Comparison of ENCODE assay signal across 8 mouse cellular contexts in genomic region chr1:120072900-120073299, GRCm38 (mm10). TPM values are rescaled to one million over a fixed set of nuclear protein-coding genes. Genes with fewer than 3 reads are reported as not detected.
DNase-seq lines count a peak whose midpoint lies in the region; ATAC-seq and TF ChIP-seq lines count a peak whose summit lies in the region.

No protein-coding gene starts in this region.

- peaks cover 16% of the 10 kb centered on the region; the same call in 1 of the 2 replicates for H3K79me2 ChIP-seq in macrophage (ENCODE audit: inconsistent target)

- WGBS in spleen, adult 2 months: 10% methylated on average over 16 of the region's 16 CpGs
- 7% methylated on average over 16 of the region's 16 CpGs for WGBS in heart, embryonic 16.5 days
- 13% methylated on average over 16 of the region's 16 CpGs for WGBS in macrophage (ENCODE audit: missing documents)

- H3K4me3 ChIP-seq in spleen, adult 2 months (ENCODE audit: extremely low read depth, insufficient read depth, insufficient read length): peak overlapping the region; percentile 42; the same call in 1 of the 2 replicates
- peak overlapping the region; percentile 51 for H3K4me3 ChIP-seq in heart, embryonic 16.5 days (ENCODE audit: low read length)
- H3K4me3 ChIP-seq in macrophage (ENCODE audit: inconsistent target): peak overlapping the region; percentile 42

- H3K27ac ChIP-seq in spleen, adult 2 months (ENCODE audit: insufficient read depth, low read length): no peak overlapping the region
- no peak overlapping the region for H3K27ac ChIP-seq in heart, embryonic 16.5 days (ENCODE audit: low read length)
- peak overlapping the region; percentile 27; the same call in 1 of the 2 replicates for H3K27ac ChIP-seq in macrophage

- no peaks in the 10 kb centered on the region for H3K9me3 ChIP-seq in heart, embryonic 16.5 days (replicated peaks; ENCODE audit: control insufficient read depth, low read length)

- ATAC-seq in heart, embryonic 16.5 days (replicated peaks; ENCODE audit: extremely low read depth, insufficient read depth, low FRiP score): no peak; the same call in 1 of the 2 replicates

- DNase-seq in spleen, adult 2 months (ENCODE audit: low read depth in 1 of 2, low spot score in 2 of 2): no peak
- no peak for DNase-seq in spleen, adult 18-20 months
- peak; percentile 45 for DNase-seq in embryo, embryonic 10 days (ENCODE audit: low spot score)
- peak; percentile 96 to 97 for DNase-seq in kidney, postnatal 25 days
- DNase-seq in ovary, adult 18-20 months (ENCODE audit: low spot score): no peak
- DNase-seq in right cerebral cortex, adult 2 months (ENCODE audit: low spot score in 2 of 2): no peak

- peak overlapping the region; percentile 90 for H3K4me2 ChIP-seq in heart, embryonic 16.5 days (ENCODE audit: low read depth, low read length)

- TF ChIP-seq CTCF in spleen, adult 2 months (IDR thresholded peaks at IDR 0.05; ENCODE audit: extremely low read depth, insufficient read depth, insufficient read length, insufficient replicate concordance): no peak

- peaks cover 4% of the 10 kb centered on the region; the same call in 1 of the 2 replicates for H3K27me3 ChIP-seq in spleen, adult 2 months (ENCODE audit: control insufficient read depth, insufficient read depth, low read length)
- H3K27me3 ChIP-seq in heart, embryonic 16.5 days (ENCODE audit: control insufficient read depth, insufficient read depth, low read length): 0 out of 2 replicates have a peak, but pooled peaks cover 2% of the 10 kb centered on the region

- H3K4me1 ChIP-seq in spleen, adult 2 months (ENCODE audit: control insufficient read depth, insufficient read depth, insufficient read length): peaks cover 4% of the 10 kb centered on the region
- peaks cover 13% of the 10 kb centered on the region for H3K4me1 ChIP-seq in heart, embryonic 16.5 days (ENCODE audit: control insufficient read depth, insufficient read depth, low read length)

- H3K9ac ChIP-seq in heart, embryonic 16.5 days (ENCODE audit: low read length): peak overlapping the region; percentile 67

- H3K36me3 ChIP-seq in spleen, adult 2 months (ENCODE audit: control insufficient read depth, insufficient read depth, low read length): no peaks in the 10 kb centered on the region
- H3K36me3 ChIP-seq in heart, embryonic 16.5 days (ENCODE audit: control insufficient read depth, insufficient read depth): no peaks in the 10 kb centered on the region
- peaks cover 5% of the 10 kb centered on the region; the same call in 1 of the 2 replicates for H3K36me3 ChIP-seq in macrophage (ENCODE audit: inconsistent target)

- TF ChIP-seq POLR2A in spleen, adult 2 months (IDR thresholded peaks at IDR 0.05; ENCODE audit: low read depth, low read length): no peak

RNA-seq across cellular contexts. Expression of gene Tmem37, which starts 1.0 kb away (rescaled TPM):
- 17.3 and 20.8 TPM in 2 replicates for polyA plus RNA-seq in spleen, adult 2 months (2012; rRNA removed)
- 10.2 and 10.4 TPM in 2 replicates for polyA plus RNA-seq in heart, embryonic 16.5 days (2015; fragmentation: Nextera tagmentation; extraction: Ambion mirVana)
- total RNA-seq in macrophage (2018; cell fraction: chromatin; rRNA removed): 1 to 10 TPM in 5 of 26 experiments, under 1 TPM in 6, not detected in 15; 0.62 to 3.1 (median 0.95) TPM
- total RNA-seq in macrophage (2018; cell fraction: cytosol; rRNA removed): 10 to 100 TPM in 13 of 26 experiments, 1 to 10 TPM in 13; 4.5 to 27.8 (median 10.4) TPM
- total RNA-seq in macrophage (2018; cell fraction: nucleus; rRNA removed): 10 to 100 TPM in 1 of 26 experiments, 1 to 10 TPM in 23, under 1 TPM in 2; 0.58 to 10.9 (median 3.6) TPM
- polyA plus RNA-seq in macrophage (2018): 8.5 to 36.3 TPM (median 23.3 TPM) in 3 replicates

RNA-seq across cellular contexts. Expression of gene Dbi, which starts 48.0 kb away (rescaled TPM):
- polyA plus RNA-seq in spleen, adult 2 months (2012; rRNA removed): 37.2 and 53.9 TPM in 2 replicates
- 676 and 692 TPM in 2 replicates for polyA plus RNA-seq in heart, embryonic 16.5 days (2015; fragmentation: Nextera tagmentation; extraction: Ambion mirVana)
- 100 to 1,000 TPM in 1 of 26 experiments, 10 to 100 TPM in 25; 11.7 to 112 (median 32.5) TPM for total RNA-seq in macrophage (2018; cell fraction: chromatin; rRNA removed)
- total RNA-seq in macrophage (2018; cell fraction: cytosol; rRNA removed): 100 to 1,000 TPM; 145 to 270 (median 194) TPM
- 10 to 100 TPM; 25.6 to 85.6 (median 42.4) TPM for total RNA-seq in macrophage (2018; cell fraction: nucleus; rRNA removed)
- polyA plus RNA-seq in macrophage (2018): 235 to 420 TPM (median 317 TPM) in 3 replicates

RNA-seq across cellular contexts. Expression of gene 3110009E18Rik, which starts 48.1 kb away (rescaled TPM):
- 1.4 and 2.0 TPM in 2 replicates for polyA plus RNA-seq in spleen, adult 2 months (2012; rRNA removed)
- polyA plus RNA-seq in heart, embryonic 16.5 days (2015; fragmentation: Nextera tagmentation; extraction: Ambion mirVana): 8.1 and 11.7 TPM in 2 replicates
- total RNA-seq in macrophage (2018; cell fraction: chromatin; rRNA removed): 10 to 100 TPM in 8 of 26 experiments, 1 to 10 TPM in 18; 1.7 to 29.2 (median 5.4) TPM
- total RNA-seq in macrophage (2018; cell fraction: cytosol; rRNA removed): 1 to 10 TPM; 1.4 to 9.4 (median 2.9) TPM
- total RNA-seq in macrophage (2018; cell fraction: nucleus; rRNA removed): 10 to 100 TPM in 5 of 26 experiments, 1 to 10 TPM in 18, under 1 TPM in 2, not detected in 1; 0.61 to 17.3 (median 4.3) TPM
- 1.4 to 5.1 TPM (median 3.6 TPM) in 3 replicates for polyA plus RNA-seq in macrophage (2018)

Comparison
In these comparisons a context has a peak if more than half of its experiments do, and no peak if none do; other contexts are left out.
1. DNase-seq: peak in embryo, embryonic 10 days (single experiment) and kidney, postnatal 25 days (2 of 2); none in spleen, adult 2 months (0 of 2), spleen, adult 18-20 months (0 of 2), ovary, adult 18-20 months (single experiment) and right cerebral cortex, adult 2 months (0 of 2).
2. Peak in every context shown above with its lines, with median percentiles within 50 percentile points of each other: H3K4me3 ChIP-seq.